Mouse (Mus musculus) left cerebral cortex, adult 11 months (tissue): ENCODE measurements at regions not wholly inside any gene's neighbourhood (a gene's known extent, or its start where the extent isn't known, plus 50 kb on each side); places are given as distances from the start of the nearest gene placed in this dataset.
"Not testable (repeated sequence)": the region's sequence is repeated elsewhere in the genome, so short reads cannot be mapped to it uniquely, and the experiment has no call there.

Experiments
- DNase-seq: peaks from one replicate; pipeline ENCODE4 v3.0.0; 2022; ENCODE audit warnings: low spot score

DNA sequence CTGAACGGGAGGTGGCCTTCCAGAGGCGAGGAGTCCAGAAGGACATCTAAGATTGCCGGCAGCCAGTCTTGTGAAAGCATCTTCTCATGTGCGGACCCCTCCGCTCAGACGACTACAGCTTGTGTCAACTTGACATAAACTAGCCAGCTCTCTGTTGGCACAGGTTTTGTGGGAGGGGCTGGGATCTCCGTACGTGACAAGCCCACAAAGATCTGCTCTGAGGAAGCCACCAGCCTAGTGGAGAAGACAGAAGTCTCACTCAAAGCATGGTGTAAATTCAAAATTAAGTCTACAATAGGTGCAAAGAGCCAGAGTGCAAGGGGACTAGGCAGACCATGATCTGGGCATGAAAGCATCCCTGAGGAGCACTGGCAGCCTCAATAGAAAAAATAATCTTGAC lies 128.4 kb upstream of the Slc38a2 start:
- DNase-seq, result no peak

DNA sequence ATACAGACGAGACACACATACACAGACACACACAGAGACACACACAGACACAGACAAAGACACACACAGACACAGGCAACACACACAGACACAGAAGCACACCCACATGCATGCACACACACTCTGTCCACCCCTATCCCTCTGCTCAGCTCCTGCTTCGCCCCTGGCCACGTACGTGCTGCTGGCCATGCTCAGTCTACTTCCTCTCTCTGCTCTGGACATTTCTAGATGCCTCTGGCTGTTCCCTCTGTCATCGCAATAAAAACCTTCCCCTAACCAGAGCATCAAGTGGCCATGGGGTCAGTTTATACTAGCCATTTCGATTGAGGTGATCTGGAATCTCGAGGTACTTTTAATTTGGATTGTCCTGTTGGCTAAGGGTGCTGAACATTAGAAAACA lies 118.9 kb upstream of the Slc38a2 start:
- DNase-seq, result no peak

DNA sequence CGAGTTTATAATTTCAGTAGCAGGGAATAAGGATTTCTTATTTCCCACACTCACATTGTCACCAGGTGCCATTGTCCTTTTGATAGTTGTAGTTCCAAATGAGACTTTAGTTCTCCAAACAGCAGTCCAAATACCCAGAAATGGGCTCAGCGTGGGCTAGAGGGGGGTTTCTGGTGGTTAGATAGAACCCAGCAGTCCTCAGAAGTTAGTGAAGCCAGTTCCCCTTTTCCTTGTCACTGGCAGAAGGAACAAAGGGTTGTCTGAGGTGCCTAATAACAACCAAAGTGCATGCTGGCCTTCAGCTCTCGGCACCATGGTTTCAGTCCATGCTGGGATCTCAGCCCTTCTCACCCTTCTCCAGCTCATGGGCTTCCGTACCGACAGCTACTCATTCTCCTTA lies 118.1 kb upstream of the Slc38a2 start:
- no peak for DNase-seq

DNA sequence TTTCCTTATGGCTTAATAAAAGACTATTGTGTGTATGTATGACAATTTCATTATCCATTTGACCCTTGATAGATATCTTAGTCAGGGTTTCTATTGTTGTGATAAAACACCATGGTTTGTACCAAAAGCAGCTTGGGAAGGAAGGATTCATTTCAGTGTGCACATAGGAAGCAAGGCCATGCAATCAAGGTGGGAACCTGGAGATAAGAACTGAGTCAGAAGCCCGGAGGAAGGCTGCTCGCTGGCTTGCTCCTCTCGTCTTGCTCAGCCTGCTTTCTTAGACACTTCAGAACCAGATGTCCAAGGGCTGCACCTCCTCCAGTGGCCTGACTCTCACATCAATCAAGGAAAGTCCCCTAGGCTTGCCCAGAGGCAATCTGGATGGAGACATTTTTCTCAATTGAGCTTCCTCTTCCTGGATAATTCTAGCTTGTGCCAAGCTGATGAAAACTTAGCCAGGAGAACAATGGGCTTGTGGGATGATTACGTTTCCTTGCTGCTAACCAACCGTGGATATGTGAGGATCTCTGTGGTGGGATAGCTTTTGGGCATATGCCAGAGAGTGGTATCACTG lies 117.6 kb upstream of the Slc38a2 start:
- DNase-seq, result no peak

DNA sequence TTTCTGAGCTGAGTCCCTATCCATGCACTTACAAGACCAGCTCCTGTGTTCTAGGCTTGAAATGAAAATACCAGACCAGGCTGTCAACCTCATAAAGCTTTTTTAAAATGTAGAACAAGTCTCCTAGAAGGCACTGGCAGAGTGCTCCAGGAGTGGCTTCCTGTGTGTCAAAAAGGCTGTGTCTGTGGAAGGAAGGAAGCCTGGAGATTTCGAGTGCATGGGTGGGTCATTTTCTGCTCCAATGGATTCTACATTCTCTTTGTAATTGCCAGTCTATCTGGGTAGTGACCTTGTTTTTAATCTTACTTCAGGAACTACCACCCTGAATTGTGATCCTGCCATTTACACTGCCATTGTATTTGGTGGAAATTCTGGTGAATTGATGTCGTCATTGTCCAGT lies 113.9 kb upstream of the Slc38a2 start:
- no peak for DNase-seq

DNA sequence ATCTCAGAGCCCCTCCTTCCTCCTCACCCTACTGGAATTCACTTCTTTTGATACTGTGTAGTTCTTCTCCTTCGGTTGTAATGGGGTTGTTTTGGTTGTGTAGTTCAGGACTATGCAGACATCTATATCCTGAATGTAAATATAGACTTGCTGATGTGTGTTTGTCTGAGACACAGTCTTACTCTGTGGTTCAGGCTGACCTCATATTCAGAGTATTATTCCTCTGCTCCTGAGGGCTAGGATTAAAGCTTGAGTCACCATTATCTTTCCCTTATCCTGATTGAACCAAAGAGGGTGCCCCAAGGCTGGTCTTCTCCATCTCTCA lies 103.2 kb upstream of the Slc38a2 start:
- no peak for DNase-seq

DNA sequence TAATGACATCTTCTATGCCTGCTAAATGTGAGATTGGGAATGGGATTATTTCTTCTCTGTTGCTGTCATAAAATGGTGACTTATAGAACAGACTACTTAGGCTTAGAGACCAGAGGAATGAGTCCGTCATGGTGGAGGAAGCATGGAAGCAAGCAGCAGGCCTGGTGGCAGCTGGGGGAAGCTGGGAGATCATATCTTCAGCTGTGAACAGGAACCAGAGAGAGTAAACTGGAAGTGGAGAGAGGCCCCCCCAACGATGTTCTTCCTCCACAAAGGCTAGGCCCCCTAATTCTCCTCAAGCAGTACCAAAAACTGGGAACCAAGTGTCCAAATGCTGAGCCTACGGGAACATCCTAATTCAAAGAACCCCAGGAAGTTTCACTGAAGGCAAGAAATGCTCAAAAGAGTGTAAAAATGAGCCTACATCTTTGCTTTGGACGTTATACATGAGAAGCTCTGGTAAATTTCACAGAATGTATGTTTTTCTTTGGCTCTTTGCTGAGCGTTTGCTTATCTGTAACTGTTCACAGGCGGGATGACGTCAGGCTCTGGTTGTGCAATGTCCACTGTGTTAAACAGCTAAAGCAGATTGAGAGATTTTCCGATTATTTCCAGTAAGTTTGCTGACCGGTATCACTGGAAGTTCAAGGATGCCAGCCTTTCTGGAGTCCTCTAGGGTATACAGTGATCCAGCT lies 102.7 kb upstream of the Slc38a2 start:
- DNase-seq, result no peak

DNA sequence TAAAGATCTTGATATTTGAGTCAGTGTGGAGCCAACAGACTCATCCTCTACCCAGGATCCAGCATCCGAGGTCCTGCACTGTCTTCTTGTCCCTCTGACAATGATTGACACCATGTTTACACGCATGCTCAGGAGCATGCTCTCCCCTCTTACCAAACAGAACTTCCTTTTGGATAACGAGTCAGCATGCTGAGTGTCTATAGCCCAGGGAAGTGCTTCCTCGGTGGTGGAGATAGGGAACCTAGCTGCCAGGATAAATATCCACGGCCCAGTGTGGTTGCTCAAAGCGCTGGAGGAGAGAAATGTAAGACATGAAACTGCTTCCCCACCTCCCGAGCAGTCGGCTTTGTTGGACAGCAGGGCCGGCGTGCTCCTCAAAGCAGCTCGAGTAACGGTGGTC lies 99.7 kb upstream of the Slc38a2 start:
- no peak for DNase-seq

DNA sequence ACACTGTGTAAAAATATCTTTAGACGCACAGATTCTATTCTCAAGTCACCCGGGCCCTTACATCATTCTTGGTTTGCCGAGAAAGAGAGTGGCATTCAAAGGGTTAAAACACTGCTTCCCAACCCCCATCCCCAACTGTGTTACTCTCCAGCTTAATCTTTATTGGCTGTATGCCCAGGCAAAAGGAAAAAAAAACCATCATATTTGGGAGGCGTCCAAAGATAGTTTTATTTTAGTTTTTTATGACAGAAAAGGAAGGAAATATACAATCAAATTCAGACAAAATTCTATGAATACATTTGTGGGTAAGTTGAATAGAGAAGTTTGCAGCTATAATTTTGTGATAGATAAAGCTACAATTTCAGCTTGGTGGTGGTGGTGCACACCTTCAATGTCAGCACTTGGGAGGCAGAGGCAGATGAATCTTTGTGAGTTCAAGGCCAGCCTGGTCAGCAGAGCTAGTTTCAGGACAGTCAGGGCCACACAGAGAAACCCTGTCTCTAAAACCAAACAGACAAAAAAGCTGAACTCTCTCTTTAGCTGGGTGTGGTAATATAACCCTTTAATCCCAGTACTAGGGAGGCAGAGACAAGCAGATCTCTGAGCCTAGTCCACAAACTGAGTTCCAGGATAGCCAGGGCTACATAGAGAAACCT lies 98.2 kb upstream of the Slc38a2 start:
- no peak for DNase-seq

DNA sequence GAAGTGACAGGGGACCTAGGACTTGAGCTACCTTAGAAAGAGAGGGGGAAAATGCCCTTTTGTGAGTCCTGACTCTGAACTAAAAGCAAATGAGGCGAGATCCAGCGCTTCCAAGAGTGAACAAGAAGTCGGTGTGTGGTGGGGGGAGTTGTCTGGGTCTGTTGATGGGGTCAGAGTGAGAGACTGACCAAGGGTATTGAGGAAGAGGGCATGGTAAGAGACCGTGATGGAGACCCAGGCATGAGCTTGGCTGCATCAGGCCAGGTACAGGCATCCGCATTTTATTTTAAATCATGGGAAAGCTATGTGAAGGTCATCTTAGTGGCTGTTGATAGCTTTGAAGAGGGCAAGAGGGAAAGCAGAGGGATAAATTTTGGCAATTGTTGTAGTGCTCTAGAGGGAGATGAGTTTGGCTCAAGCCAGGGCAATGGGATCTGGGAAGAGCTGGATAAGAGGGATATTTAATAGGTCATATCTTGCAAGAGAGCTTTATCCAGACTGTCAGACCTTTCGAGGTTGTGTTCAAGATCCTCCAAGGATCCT lies 94.7 kb upstream of the Slc38a2 start:
- DNase-seq, result no peak

DNA sequence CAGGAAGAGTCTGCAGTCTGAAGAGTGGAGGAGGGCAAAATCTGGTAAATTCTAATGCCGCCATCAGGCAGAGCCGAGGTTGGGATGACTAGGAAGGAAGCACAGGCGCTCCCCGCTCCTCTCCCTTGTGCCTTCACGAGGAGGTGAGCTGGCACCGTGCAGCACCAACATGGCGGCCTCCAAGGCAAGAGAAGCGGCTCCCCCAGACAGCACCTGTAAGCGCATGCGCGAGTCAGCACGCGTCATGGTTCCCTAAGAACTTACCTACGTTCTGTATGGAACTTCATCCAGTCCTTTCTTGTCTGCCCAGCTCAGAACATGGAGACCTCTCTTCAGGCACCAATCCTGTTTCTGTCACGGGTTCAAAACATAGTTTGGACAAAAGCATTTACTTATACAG lies 93.7 kb upstream of the Slc38a2 start:
- DNase-seq, result no peak

DNA sequence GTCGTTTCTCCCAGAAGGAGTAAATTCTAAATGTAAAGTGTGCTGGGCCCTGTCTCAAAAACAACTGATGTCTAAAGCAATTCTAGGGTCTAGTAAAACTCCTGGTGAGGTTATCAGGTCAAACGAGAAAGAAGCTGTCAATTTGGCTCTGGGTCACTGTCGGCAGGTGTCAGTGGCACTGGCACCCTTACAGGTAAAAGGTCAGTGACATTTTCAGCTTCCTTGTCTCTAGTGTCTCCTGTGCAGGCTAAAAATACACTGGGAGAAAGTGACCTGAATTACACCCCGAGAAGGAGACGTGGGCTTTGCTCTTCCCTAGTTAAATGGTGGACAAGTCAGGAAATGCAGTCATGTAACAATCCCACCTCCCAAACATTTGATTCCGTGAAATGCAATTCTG lies 91.8 kb upstream of the Slc38a2 start:
- no peak for DNase-seq

DNA sequence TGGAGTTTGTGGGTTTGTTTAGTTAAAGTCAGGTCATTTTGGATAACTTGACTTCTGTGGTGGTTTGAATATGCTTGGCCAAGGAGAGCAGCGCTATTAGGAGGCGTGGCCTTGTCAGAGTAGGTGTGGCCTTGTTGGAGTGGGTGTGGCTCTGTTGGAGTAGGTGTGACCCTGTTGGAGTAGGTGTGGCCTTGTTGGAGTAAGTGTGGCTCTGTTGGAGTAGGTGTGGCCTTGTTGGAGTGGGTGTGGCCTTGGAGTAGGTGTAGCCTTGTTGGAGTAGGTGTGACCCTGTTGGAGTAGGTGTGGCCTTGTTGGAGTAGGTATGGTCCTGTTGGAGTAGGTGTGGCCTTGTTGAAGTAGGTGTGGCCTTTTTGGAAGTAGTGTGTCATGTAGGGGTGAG lies 88.4 kb upstream of the Slc38a2 start:
- DNase-seq, result not testable (repeated sequence)

DNA sequence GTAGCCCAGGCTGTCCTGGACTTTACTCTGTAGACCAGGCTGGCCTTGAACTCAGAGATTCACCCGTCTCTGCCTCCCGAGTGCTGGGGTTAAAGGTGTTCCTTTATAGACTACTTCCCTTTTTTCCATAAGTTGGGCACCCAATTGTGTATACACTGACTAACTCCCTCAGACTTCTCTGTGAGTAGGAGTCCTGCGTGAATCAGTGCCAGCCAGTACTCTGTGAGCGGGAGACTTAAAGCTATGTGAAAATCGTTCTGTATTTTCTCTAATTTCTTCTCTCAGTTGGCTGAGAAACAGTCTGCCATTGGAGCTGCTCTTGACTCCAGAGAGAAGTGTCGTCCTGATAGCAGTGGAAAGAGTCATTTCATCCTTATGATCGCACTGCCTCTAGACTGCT lies 85.0 kb upstream of the Slc38a2 start:
- DNase-seq, result no peak

DNA sequence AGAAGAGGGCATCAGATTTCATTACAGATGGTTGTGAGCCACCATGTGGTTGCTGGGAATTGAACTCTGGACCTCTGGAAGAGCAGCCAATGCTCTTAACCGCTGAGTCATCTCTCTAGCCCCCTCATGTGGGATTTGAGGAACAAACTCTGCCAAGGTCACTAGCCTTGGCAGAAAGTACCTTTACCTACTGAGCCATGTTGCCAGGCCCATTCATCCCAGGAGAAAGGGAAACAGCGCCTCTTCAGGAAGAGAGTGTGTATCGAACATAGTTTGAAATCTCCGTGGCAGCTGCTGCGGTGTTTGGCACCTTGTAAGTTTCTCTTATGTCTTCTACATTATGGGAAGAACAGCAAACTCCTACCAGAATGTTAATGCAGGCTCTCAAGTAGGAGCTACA lies 82.0 kb upstream of the Slc38a2 start:
- no peak for DNase-seq

DNA sequence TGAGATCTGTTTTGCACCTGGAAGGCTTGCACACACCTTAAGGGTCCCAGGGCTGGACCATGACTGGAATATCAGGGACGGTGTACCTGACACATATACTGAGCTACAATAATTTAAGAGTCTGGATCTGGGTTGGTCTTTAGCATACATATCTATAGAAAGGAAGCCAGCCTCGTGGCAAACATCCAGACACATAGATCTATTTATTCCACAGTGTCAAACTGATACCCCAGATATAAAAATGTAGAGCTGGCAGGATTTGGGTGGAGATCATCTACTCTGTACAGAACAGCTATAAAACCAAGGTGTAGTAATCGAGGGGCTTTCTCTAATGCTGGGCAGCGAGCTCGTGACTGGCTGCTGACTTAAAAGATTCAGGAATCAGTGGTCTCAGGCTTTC lies 81.1 kb upstream of the Slc38a2 start:
- no peak for DNase-seq

DNA sequence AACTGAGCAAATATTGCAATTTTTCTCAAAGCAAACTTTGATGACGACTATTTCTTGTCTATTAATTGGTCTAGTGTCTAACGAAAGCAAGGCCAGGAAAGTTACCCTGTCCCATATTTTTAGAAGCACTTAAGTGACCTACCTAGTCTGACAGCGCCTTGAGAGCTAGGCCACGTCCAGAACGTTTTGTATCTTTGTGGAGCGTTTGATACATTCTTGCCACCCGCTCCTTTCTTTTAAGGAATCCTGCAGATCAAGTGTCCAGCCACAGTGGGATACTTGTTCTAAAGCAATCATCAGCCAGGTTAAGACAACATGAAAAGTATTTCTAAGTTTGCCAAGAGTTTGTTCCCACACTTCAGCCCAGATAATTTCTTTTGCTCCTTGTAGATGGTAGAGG lies 79.8 kb upstream of the Slc38a2 start:
- no peak for DNase-seq

DNA sequence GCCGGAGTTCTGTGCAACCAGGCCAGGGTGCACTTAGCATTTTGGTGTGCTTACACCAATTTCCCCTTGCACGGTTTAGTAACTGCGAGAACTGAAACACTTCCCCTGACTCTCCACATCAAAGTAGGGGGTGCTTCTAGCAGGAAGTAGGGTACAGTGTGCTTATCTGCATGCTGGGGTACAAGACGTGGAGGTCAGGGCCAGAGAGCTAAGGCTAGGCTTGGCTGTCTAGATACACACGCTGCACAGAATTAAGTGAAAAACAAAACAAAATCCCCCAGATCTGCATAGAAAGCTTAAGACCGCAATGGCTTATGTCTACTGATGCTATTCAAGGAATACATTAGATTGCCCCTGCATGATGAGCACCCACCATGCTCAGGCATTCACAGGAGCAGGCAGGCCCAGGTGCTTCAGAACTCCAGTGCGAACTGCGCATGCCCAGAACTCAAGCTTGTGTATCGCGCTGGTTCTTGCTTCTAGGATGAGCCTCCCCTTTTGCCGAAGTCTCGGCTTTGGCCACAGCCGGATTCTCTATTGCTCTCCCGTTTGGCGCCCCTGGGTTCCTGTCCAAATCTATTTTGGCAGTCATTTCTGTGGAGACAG lies 78.9 kb upstream of the Slc38a2 start:
- no peak for DNase-seq

DNA sequence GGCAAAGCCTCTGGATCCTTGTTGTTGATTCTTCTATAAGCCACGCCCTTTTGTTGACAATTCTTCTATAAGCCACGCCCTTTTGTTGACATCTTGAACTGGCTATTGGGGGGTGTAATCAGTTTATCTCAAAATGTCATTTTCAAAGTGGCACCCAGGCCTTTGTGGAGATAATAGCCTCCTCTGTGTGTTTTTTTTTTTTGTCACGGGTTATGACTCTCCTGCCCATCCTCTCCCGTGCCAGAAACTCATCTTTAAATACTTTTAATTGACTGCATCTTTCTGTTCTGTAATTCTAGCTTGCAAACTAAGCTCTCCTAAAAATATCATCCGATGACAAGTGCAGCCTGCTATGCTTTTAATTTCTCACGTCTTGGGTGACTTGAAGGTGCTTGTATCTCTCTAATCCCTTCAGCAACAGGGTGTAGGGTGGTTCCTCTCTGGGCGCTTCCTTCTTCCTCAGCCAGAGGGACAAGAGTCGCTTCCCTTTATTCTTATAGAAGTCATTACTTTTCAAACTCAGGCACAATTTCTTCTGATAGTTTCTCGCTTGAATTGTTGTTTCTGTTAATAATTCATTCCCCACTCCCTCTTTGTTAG lies 77.0 kb upstream of the Slc38a2 start:
- no peak for DNase-seq

DNA sequence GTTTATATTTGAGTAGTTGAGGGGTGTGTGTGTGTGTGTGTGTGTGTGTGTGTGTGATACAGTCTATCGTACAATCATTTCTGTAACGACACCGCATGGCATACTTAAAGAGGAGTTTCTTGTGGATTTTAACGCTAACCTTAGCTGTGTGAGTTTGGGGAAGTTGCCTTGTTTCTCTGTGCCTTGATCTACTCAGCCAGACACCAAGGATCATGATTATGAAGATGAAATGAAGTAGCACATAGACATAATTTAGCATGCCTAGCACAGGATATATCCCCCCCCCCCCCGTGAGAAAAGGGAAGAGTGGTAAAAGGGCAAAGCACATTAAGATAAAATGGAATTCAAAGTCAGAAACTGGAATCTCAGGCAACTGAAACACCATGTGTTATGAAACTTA lies 75.6 kb upstream of the Slc38a2 start:
- no peak for DNase-seq

DNA sequence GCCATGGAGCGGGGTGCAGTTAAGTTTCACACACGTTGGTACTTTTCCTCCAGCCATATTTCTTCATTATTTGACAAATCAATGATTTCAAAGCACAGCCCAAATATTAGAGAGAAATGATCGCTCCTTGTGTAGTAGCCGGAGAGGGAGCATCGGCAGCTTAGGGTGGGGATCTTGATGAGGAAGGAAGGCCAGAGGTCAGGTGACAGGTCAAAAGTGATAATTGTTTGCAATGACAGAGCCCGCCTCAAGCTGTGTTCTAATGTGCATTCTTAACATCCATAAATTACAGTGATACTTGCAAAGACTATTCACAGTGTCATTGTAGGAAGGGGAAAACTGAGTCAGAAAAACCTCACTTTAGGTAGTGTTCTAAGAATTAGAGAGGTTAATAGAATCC lies 75.1 kb upstream of the Slc38a2 start:
- DNase-seq, result no peak

DNA sequence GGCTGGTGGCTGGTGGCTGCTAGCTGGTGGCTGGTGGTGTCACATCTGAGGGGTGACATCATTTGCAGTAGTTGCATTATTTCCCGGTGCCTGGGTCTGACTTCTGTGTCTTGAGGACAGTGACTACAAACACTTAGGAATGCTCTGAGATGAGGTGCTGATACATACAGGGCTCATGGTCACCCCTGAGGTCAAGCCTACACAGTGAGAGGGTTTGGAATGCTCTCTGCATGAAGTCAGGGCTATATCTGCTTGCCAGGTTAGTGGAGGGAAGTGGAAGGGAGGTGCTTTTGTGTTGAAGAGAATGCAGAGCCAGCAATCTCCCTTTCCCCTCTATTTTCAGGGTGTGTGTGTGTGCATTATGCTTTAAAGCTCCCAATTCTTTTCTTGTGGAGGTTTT lies 74.1 kb upstream of the Slc38a2 start:
- no peak for DNase-seq

DNA sequence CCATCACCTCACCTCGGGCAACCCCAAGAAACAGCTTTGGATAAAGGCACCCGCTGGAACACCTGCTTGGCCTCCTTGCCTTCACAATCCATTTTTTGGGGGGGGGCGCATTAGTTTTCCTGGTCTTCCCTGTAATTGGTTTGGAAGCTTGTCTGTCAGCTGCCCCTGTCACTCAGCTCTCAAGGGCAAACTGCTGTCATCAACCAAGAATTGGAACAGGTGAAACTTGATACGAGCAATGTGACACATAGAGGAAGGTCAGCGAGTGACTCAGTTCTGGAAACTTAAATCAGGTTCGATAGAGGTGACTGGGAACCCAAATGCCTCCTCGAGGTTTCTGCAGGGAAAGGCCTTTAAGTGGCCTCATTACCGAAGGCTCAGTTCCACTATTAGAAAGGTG lies 73.2 kb upstream of the Slc38a2 start:
- DNase-seq, result no peak
